Mouse (Mus musculus): ENCODE data around the gene Ran. TPM values are rescaled to one million over a fixed set of nuclear protein-coding genes. Genes with fewer than 3 reads are reported as not detected.

The Ran gene
- polyA plus RNA-seq, 1 experiment from 2014 or later = 737 TPM

GRCm38 (mm10) chr5:129005416-129005815 is 14.5 kb upstream of the Ran start:
- Histone ChIP-seq H3K4me3 (ENCODE audit: low read depth, low read length) (no peak overlapping the region), H3K4me2 (peak overlapping the region; percentile 89), H3K36me3 (ENCODE audit: insufficient read depth) (peaks cover 4% of the 10 kb centered on the region; the same call in 1 of the 2 replicates), H3K9ac (no peak overlapping the region), H3K4me1 (ENCODE audit: insufficient read depth) (peaks cover 8% of the 10 kb centered on the region; the same call in 1 of the 2 replicates), H3K27me3 (ENCODE audit: insufficient read depth, low read length) (no peaks in the 10 kb centered on the region), H3K9me3 (ENCODE audit: low read depth, low read length) (no peaks in the 10 kb centered on the region), H3K27ac (ENCODE audit: low read depth) (no peak overlapping the region)
- no peak for TF ChIP-seq CTCF (IDR thresholded peaks at IDR 0.05; ENCODE audit: low read depth)
- ATAC-seq (ENCODE audit: insufficient read depth) (no peak), DNase-seq (no peak)
- 82% methylated on average over 3 of the region's 3 CpGs for whole genome bisulfite sequencing

- peak overlapping the region; percentile 13; the same call in 1 of the 2 replicates for H3K27ac ChIP-seq (ENCODE audit: low read depth)
- TF ChIP-seq CTCF (IDR thresholded peaks at IDR 0.05; ENCODE audit: low read depth) = no peak
- peak; percentile 30 for DNase-seq
- peak overlapping the region; percentile 19 for H3K4me3 ChIP-seq (ENCODE audit: low read depth, low read length)
- H3K4me1 ChIP-seq (ENCODE audit: insufficient read depth) = peaks cover 8% of the 10 kb centered on the region; the same call in 1 of the 2 replicates
- peak overlapping the region; percentile 89 for H3K4me2 ChIP-seq
- H3K27me3 ChIP-seq (ENCODE audit: insufficient read depth, low read length) = no peaks in the 10 kb centered on the region
- peaks cover 4% of the 10 kb centered on the region; the same call in 1 of the 2 replicates for H3K36me3 ChIP-seq (ENCODE audit: insufficient read depth)
- ATAC-seq (ENCODE audit: insufficient read depth) = no peak
- no peaks in the 10 kb centered on the region for H3K9me3 ChIP-seq (ENCODE audit: low read depth, low read length)
- whole genome bisulfite sequencing = 69% methylated on average over 18 of the region's 18 CpGs
- peak overlapping the region; percentile 16 for H3K9ac ChIP-seq
Measured at GRCm38 (mm10) chr5:129006031-129006788, 13.7 kb upstream of the Ran start.

GRCm38 (mm10) chr5:129007105-129007957 is 12.5 kb upstream of the Ran start:
- H3K9me3 ChIP-seq (ENCODE audit: low read depth, low read length) = no peaks in the 10 kb centered on the region
- ATAC-seq (ENCODE audit: insufficient read depth) (0 out of 2 replicates have a peak, but pooled peaks have one; percentile 1), DNase-seq (no peak)
- peak overlapping the region; percentile 63 for H3K27ac ChIP-seq (ENCODE audit: low read depth)
- peak overlapping the region; percentile 89 for H3K4me2 ChIP-seq
- H3K27me3 ChIP-seq (ENCODE audit: insufficient read depth, low read length) = no peaks in the 10 kb centered on the region
- H3K4me3 ChIP-seq (ENCODE audit: low read depth, low read length) = peak overlapping the region; percentile 72
- 50% methylated on average over 14 of the region's 14 CpGs for WGBS
- TF ChIP-seq CTCF (IDR thresholded peaks at IDR 0.05; ENCODE audit: low read depth) = no peak
- H3K4me1 ChIP-seq (ENCODE audit: insufficient read depth) = peaks cover 6% of the 10 kb centered on the region; the same call in 1 of the 2 replicates
- peak overlapping the region; percentile 77 for H3K9ac ChIP-seq
- H3K36me3 ChIP-seq (ENCODE audit: insufficient read depth) = peaks cover 4% of the 10 kb centered on the region; the same call in 1 of the 2 replicates

GRCm38 (mm10) chr5:129008008-129008407 is 11.9 kb upstream of the Ran start:
- no peak for ATAC-seq (ENCODE audit: insufficient read depth)
- DNase-seq = no peak

GRCm38 (mm10) chr5:129008412-129008826 is 11.4 kb upstream of the Ran start, which contains the start of gene Stx2:
TSS of gene Stx2 (minus strand) at chr5:129008574.
- H3K9me3 ChIP-seq (ENCODE audit: low read depth, low read length) = no peaks in the 10 kb centered on the region
- DNase-seq (peak; percentile 93), ATAC-seq (ENCODE audit: insufficient read depth) (peak; percentile 92)
- H3K4me2 ChIP-seq = peak within 1 kb of the TSS; percentile 89
- H3K4me3 ChIP-seq (ENCODE audit: low read depth, low read length) = peak within 1 kb of the TSS; percentile 72
- no peaks in the 10 kb centered on the region for H3K27me3 ChIP-seq (ENCODE audit: insufficient read depth, low read length)
- peaks cover 4% of the 10 kb centered on the region; the same call in 1 of the 2 replicates for H3K36me3 ChIP-seq (ENCODE audit: insufficient read depth)
- 0 out of 2 replicates have a peak, but pooled peaks cover 6% of the 10 kb centered on the region for H3K4me1 ChIP-seq (ENCODE audit: insufficient read depth)
- H3K27ac ChIP-seq (ENCODE audit: low read depth) = peak within 1 kb of the TSS; percentile 63
- peak within 1 kb of the TSS; percentile 77 for H3K9ac ChIP-seq
- no peak for TF ChIP-seq CTCF (IDR thresholded peaks at IDR 0.05; ENCODE audit: low read depth)
- WGBS = under 1% methylated on average over 39 of the region's 39 CpGs

More at GRCm38 (mm10) chr5:129008008-129008407, 11.9 kb upstream of the Ran start:
- H3K27me3 ChIP-seq (ENCODE audit: insufficient read depth, low read length) = no peaks in the 10 kb centered on the region
- peak overlapping the region; percentile 72 for H3K4me3 ChIP-seq (ENCODE audit: low read depth, low read length)
- no peak for TF ChIP-seq CTCF (IDR thresholded peaks at IDR 0.05; ENCODE audit: low read depth)
- H3K4me1 ChIP-seq (ENCODE audit: insufficient read depth) = 0 out of 2 replicates have a peak, but pooled peaks cover 6% of the 10 kb centered on the region
- peak overlapping the region; percentile 63 for H3K27ac ChIP-seq (ENCODE audit: low read depth)
- 0% methylated on average over 18 of the region's 18 CpGs for WGBS
- peak overlapping the region; percentile 89 for H3K4me2 ChIP-seq
- H3K36me3 ChIP-seq (ENCODE audit: insufficient read depth) = peaks cover 4% of the 10 kb centered on the region; the same call in 1 of the 2 replicates
- peak overlapping the region; percentile 77 for H3K9ac ChIP-seq
- H3K9me3 ChIP-seq (ENCODE audit: low read depth, low read length) = no peaks in the 10 kb centered on the region

GRCm38 (mm10) chr5:129009577-129009976 is 10.3 kb upstream of the Ran start:
- H3K9ac ChIP-seq = no peak overlapping the region
- no peak overlapping the region for H3K27ac ChIP-seq (ENCODE audit: low read depth)
- H3K36me3 ChIP-seq (ENCODE audit: insufficient read depth) = peaks cover 4% of the 10 kb centered on the region; the same call in 1 of the 2 replicates
- H3K4me1 ChIP-seq (ENCODE audit: insufficient read depth) = 0 out of 2 replicates have a peak, but pooled peaks cover 6% of the 10 kb centered on the region
- DNase-seq (no peak), ATAC-seq (ENCODE audit: insufficient read depth) (no peak)
- no peaks in the 10 kb centered on the region for H3K9me3 ChIP-seq (ENCODE audit: low read depth, low read length)
- H3K4me2 ChIP-seq = no peak overlapping the region
- WGBS = 60% methylated on average over 3 of the region's 3 CpGs
- TF ChIP-seq CTCF (IDR thresholded peaks at IDR 0.05; ENCODE audit: low read depth) = no peak
- no peaks in the 10 kb centered on the region for H3K27me3 ChIP-seq (ENCODE audit: insufficient read depth, low read length)
- H3K4me3 ChIP-seq (ENCODE audit: low read depth, low read length) = no peak overlapping the region

All from lung, embryonic 14.5 days (tissue).